Mouse (Mus musculus) midbrain, embryonic 16.5 days (tissue): ENCODE data around the gene G6pdx. TPM values are rescaled to one million over a fixed set of nuclear protein-coding genes. Genes with fewer than 3 reads are reported as not detected.

Experiments
- ATAC-seq: fragments of 200-750 bp; cut with Nextera tagmentation; 2 replicates; pipeline ENCODE4 v1.8.0; 2017; ENCODE audit warnings: moderate TSS enrichment
- H3K27ac ChIP-seq: fragments of 300-500 bp; sonication (generic); 2 replicates; pipeline ENCODE4 v1.5.1; 2014; ENCODE audit warnings: mild to moderate bottlenecking, low read length, mixed read lengths
- H3K27me3 ChIP-seq: fragments of 300-500 bp; sonication (generic); 2 replicates; pipeline ENCODE4 v1.6.1; 2014; ENCODE audit warnings: low read depth, low read length, mixed read lengths; ENCODE audit not compliant: control insufficient read depth, insufficient read depth
- H3K36me3 ChIP-seq: fragments of 300-500 bp; sonication (generic); 2 replicates; pipeline ENCODE4 v1.6.1; 2014; ENCODE audit warnings: mild to moderate bottlenecking, low read length, moderate library complexity, mixed read lengths; ENCODE audit not compliant: control insufficient read depth, insufficient read depth
- H3K4me1 ChIP-seq: fragments of 300-500 bp; sonication (generic); 2 replicates; pipeline ENCODE4 v1.6.1; 2014; ENCODE audit warnings: mild to moderate bottlenecking, low read length, mixed read lengths; ENCODE audit not compliant: control insufficient read depth, insufficient read depth
- H3K4me2 ChIP-seq: fragments of 300-500 bp; sonication (generic); 2 replicates; pipeline ENCODE4 v1.6.1; 2014; ENCODE audit warnings: mild to moderate bottlenecking, low read length, mixed read lengths
- H3K4me3 ChIP-seq: fragments of 300-500 bp; sonication (generic); 2 replicates; pipeline ENCODE4 v1.5.1; 2014; ENCODE audit warnings: low read depth, mild to moderate bottlenecking, low read length, moderate library complexity, mixed read lengths
- H3K9ac ChIP-seq: fragments of 300-500 bp; sonication (generic); 2 replicates; pipeline ENCODE4 v1.6.1; 2014; ENCODE audit warnings: low read depth, low read length, mixed read lengths
- H3K9me3 ChIP-seq: fragments of 300-500 bp; sonication (generic); replicated peaks from 2 replicates; pipeline ENCODE4 v1.6.1; 2014; ENCODE audit warnings: mild to moderate bottlenecking, low read length, mixed read lengths; ENCODE audit not compliant: control insufficient read depth, poor library complexity, severe bottlenecking
- WGBS: fragments of 180-500 bp; shearing (Covaris S2); extraction: QIAGEN DNeasy Blood & Tissue Kit; methylation state at CpG from one replicate; pipeline ENCODE4 v1.1.7; 2014; 5-methylcytosine and 5-hydroxymethylcytosine counted together
- polyA plus RNA-seq: library from polyadenylated mRNA; unstranded; fragments of >200 nt; fragmentation: Nextera tagmentation; extraction: Ambion mirVana; gene quantifications from 2 replicates; pipeline ENCODE4 v1.2.1, GENCODE M21; 2015

G6pdx gene
- 47.7 and 49.4 TPM in 2 replicates for polyA plus RNA-seq

- peaks cover 8% of the 10 kb centered on the region for H3K4me1 ChIP-seq
- H3K9ac ChIP-seq, result peak within 1 kb of the TSS; percentile 49
- peak; percentile 88 for ATAC-seq
- WGBS, result 29% methylated on average over 24 of the region's 25 CpGs
- H3K36me3 ChIP-seq, result 0 out of 2 replicates have a peak, but pooled peaks cover 2% of the 10 kb centered on the region
- H3K4me3 ChIP-seq, result peak within 1 kb of the TSS; percentile 40
- no peaks in the 10 kb centered on the region for H3K9me3 ChIP-seq
- H3K27me3 ChIP-seq, result no peaks in the 10 kb centered on the region
- H3K4me2 ChIP-seq, result peak within 1 kb of the TSS; percentile 57
- peak within 1 kb of the TSS; percentile 76 for H3K27ac ChIP-seq
These were observed at the start of gene G6pdx for GRCm38 (mm10) chrX:74428826-74429276. Gene G6pdx, minus strand, starts transcription at chrX:74429194.

- H3K4me1 ChIP-seq, result no peaks in the 10 kb centered on the region
- ATAC-seq, result peak; percentile 76
- no peak overlapping the region for H3K27ac ChIP-seq
- H3K9me3 ChIP-seq, result no peaks in the 10 kb centered on the region
- no peak overlapping the region for H3K4me2 ChIP-seq
- WGBS, result 10% methylated on average over 4 of the region's 4 CpGs
- H3K36me3 ChIP-seq, result no peaks in the 10 kb centered on the region
- H3K27me3 ChIP-seq, result no peaks in the 10 kb centered on the region
- no peak overlapping the region for H3K4me3 ChIP-seq
- no peak overlapping the region for H3K9ac ChIP-seq
These were observed 23.8 kb upstream of the G6pdx start for GRCm38 (mm10) chrX:74452773-74453172.

- no peaks in the 10 kb centered on the region for H3K27me3 ChIP-seq
- H3K4me3 ChIP-seq, result no peak overlapping the region
- H3K9me3 ChIP-seq, result no peaks in the 10 kb centered on the region
- 80% methylated on average over 4 of the region's 4 CpGs for WGBS
- H3K4me1 ChIP-seq, result no peaks in the 10 kb centered on the region
- no peak overlapping the region for H3K9ac ChIP-seq
- H3K4me2 ChIP-seq, result no peak overlapping the region
- H3K27ac ChIP-seq, result no peak overlapping the region
- H3K36me3 ChIP-seq, result no peaks in the 10 kb centered on the region
- no peak for ATAC-seq
These were observed 22.3 kb upstream of the G6pdx start for GRCm38 (mm10) chrX:74451157-74451912.

- H3K9me3 ChIP-seq, result no peaks in the 10 kb centered on the region
- H3K4me3 ChIP-seq, result peak overlapping the region; percentile 40
- peak overlapping the region; percentile 76 for H3K27ac ChIP-seq
- H3K4me1 ChIP-seq, result peaks cover 8% of the 10 kb centered on the region
- peak overlapping the region; percentile 57 for H3K4me2 ChIP-seq
- H3K36me3 ChIP-seq, result 0 out of 2 replicates have a peak, but pooled peaks cover 3% of the 10 kb centered on the region
- peak; percentile 72 for ATAC-seq
- H3K9ac ChIP-seq, result peak overlapping the region; percentile 49; the same call in 1 of the 2 replicates
- 16% methylated on average over 22 of the region's 22 CpGs for WGBS
- no peaks in the 10 kb centered on the region for H3K27me3 ChIP-seq
These were observed 362 bp upstream of the G6pdx start for GRCm38 (mm10) chrX:74429290-74429821.

- H3K27me3 ChIP-seq, result no peaks in the 10 kb centered on the region
- 25% methylated on average over 35 of the region's 35 CpGs for WGBS
- H3K36me3 ChIP-seq, result no peaks in the 10 kb centered on the region
- peak overlapping the region; percentile 57 for H3K4me2 ChIP-seq
- peak overlapping the region; percentile 40 for H3K4me3 ChIP-seq
- H3K9ac ChIP-seq, result peak overlapping the region; percentile 49
- peak; percentile 61 for ATAC-seq
- H3K27ac ChIP-seq, result peak overlapping the region; percentile 76
- H3K4me1 ChIP-seq, result peaks cover 8% of the 10 kb centered on the region
- H3K9me3 ChIP-seq, result no peaks in the 10 kb centered on the region
These were observed 708 bp downstream of the G6pdx start for GRCm38 (mm10) chrX:74428146-74428825.

- no peak overlapping the region for H3K4me3 ChIP-seq
- WGBS, result 87% methylated on average over 3 of the region's 3 CpGs
These were observed 1.9 kb downstream of the G6pdx start for GRCm38 (mm10) chrX:74427116-74427515.

GRCm38 (mm10) chrX:74426256-74426655, 2.7 kb downstream of the G6pdx start:
- H3K27me3 ChIP-seq, result no peaks in the 10 kb centered on the region
- no peaks in the 10 kb centered on the region for H3K9me3 ChIP-seq
- H3K4me1 ChIP-seq, result peaks cover 8% of the 10 kb centered on the region
- 75% methylated on average over 1 of the region's 1 CpGs for WGBS
- H3K4me3 ChIP-seq, result no peak overlapping the region
- no peak overlapping the region for H3K9ac ChIP-seq
- H3K36me3 ChIP-seq, result no peaks in the 10 kb centered on the region
- H3K27ac ChIP-seq, result no peak overlapping the region
- no peak for ATAC-seq
- no peak overlapping the region for H3K4me2 ChIP-seq

More at GRCm38 (mm10) chrX:74427116-74427515, 1.9 kb downstream of the G6pdx start:
- H3K9me3 ChIP-seq, result no peaks in the 10 kb centered on the region
- no peak overlapping the region for H3K27ac ChIP-seq
- no peaks in the 10 kb centered on the region for H3K27me3 ChIP-seq
- H3K4me2 ChIP-seq, result no peak overlapping the region
- H3K36me3 ChIP-seq, result no peaks in the 10 kb centered on the region
- ATAC-seq, result no peak
- no peak overlapping the region for H3K9ac ChIP-seq
- H3K4me1 ChIP-seq, result peaks cover 8% of the 10 kb centered on the region

GRCm38 (mm10) chrX:74425195-74425594, 3.8 kb downstream of the G6pdx start:
- Histone ChIP-seq H3K9ac (no peak overlapping the region), H3K4me3 (no peak overlapping the region), H3K9me3 (no peaks in the 10 kb centered on the region), H3K27me3 (no peaks in the 10 kb centered on the region), H3K36me3 (no peaks in the 10 kb centered on the region), H3K4me2 (no peak overlapping the region), H3K27ac (no peak overlapping the region), H3K4me1 (peaks cover 6% of the 10 kb centered on the region)
- 88% methylated on average over 4 of the region's 4 CpGs for WGBS
- no peak for ATAC-seq

- no peak for ATAC-seq
- H3K36me3 ChIP-seq, result no peaks in the 10 kb centered on the region
- no peaks in the 10 kb centered on the region for H3K9me3 ChIP-seq
- H3K27ac ChIP-seq, result no peak overlapping the region
- no peak overlapping the region for H3K4me3 ChIP-seq
- H3K27me3 ChIP-seq, result no peaks in the 10 kb centered on the region
- H3K9ac ChIP-seq, result no peak overlapping the region
- H3K4me2 ChIP-seq, result no peak overlapping the region
- peaks cover 5% of the 10 kb centered on the region; the same call in 1 of the 2 replicates for H3K4me1 ChIP-seq
These were observed 4.6 kb downstream of the G6pdx start for GRCm38 (mm10) chrX:74424443-74424842.
